Mouse (Mus musculus) heart, embryonic 16.5 days (tissue): ENCODE data around the gene Mal. TPM values are rescaled to one million over a fixed set of nuclear protein-coding genes. Genes with fewer than 3 reads are reported as not detected.
A peak's percentile ranks its signal among the peaks of the same experiment; 100 is the strongest.

ENCODE experiments used
- ATAC-seq: fragments of 200-750 bp; cut with Nextera tagmentation; replicated peaks from 2 replicates; pipeline ENCODE4 v1.8.0; 2017; ENCODE audit warnings: moderate number of reproducible peaks; ENCODE audit not compliant: insufficient read depth, low FRiP score; ENCODE audit errors: extremely low read depth
- H3K27ac ChIP-seq: fragments of 300-500 bp; sonication (generic); 2 replicates; pipeline ENCODE4 v1.5.1; 2014; ENCODE audit warnings: mild to moderate bottlenecking, low read length, control low read depth, moderate library complexity
- H3K27me3 ChIP-seq: fragments of 300-500 bp; sonication (generic); 2 replicates; pipeline ENCODE4 v1.6.1; 2014; ENCODE audit warnings: low read length, mixed read lengths; ENCODE audit not compliant: control insufficient read depth, insufficient read depth
- H3K36me3 ChIP-seq: fragments of 300-500 bp; sonication (generic); 2 replicates; pipeline ENCODE4 v1.6.1; 2014; ENCODE audit not compliant: control insufficient read depth, insufficient read depth
- H3K4me1 ChIP-seq: fragments of 300-500 bp; sonication (generic); 2 replicates; pipeline ENCODE4 v1.6.1; 2014; ENCODE audit warnings: low read length, mixed read lengths; ENCODE audit not compliant: control insufficient read depth, insufficient read depth
- H3K4me2 ChIP-seq: fragments of 300-500 bp; sonication (generic); 2 replicates; pipeline ENCODE4 v1.6.1; 2014; ENCODE audit warnings: low read depth, mild to moderate bottlenecking, control low read depth, low read length
- H3K4me3 ChIP-seq: fragments of 300-500 bp; sonication (generic); 2 replicates; pipeline ENCODE4 v1.5.1; 2014; ENCODE audit warnings: mild to moderate bottlenecking, control low read depth, low read length
- H3K9ac ChIP-seq: fragments of 300-500 bp; sonication (generic); 2 replicates; pipeline ENCODE4 v1.6.1; 2014; ENCODE audit warnings: low read length, control low read depth
- H3K9me3 ChIP-seq: fragments of 300-500 bp; sonication (generic); replicated peaks from 2 replicates; pipeline ENCODE4 v1.6.1; 2016; ENCODE audit warnings: low read length; ENCODE audit not compliant: control insufficient read depth
- whole genome bisulfite sequencing: fragments of 180-500 bp; shearing (Covaris S2); extraction: QIAGEN DNeasy Blood & Tissue Kit; methylation state at CpG from one replicate; pipeline ENCODE4 v1.1.7; 2014; 5-methylcytosine and 5-hydroxymethylcytosine counted together
- polyA plus RNA-seq: library from polyadenylated mRNA; unstranded; fragments of >200 nt; fragmentation: Nextera tagmentation; extraction: Ambion mirVana; gene quantifications from 2 replicates; pipeline ENCODE4 v1.2.1, GENCODE M21; 2015

Gene Mal
- polyA plus RNA-seq, 1 experiment from 2014 or later = 4.1 TPM

GRCm38 (mm10) chr2:127652805-127653204 lies 3.7 kb downstream of the Mal start:
- no peaks in the 10 kb centered on the region for H3K9me3 ChIP-seq
- H3K27me3 ChIP-seq = peaks cover 57% of the 10 kb centered on the region
- H3K9ac ChIP-seq = no peak overlapping the region
- H3K36me3 ChIP-seq = no peaks in the 10 kb centered on the region
- peaks cover 7% of the 10 kb centered on the region for H3K4me1 ChIP-seq
- H3K4me2 ChIP-seq = no peak overlapping the region
- ATAC-seq = no peak
- no peak overlapping the region for H3K27ac ChIP-seq
- no peak overlapping the region for H3K4me3 ChIP-seq
- 59% methylated on average over 2 of the region's 2 CpGs for WGBS

GRCm38 (mm10) chr2:127652335-127652734 lies 4.2 kb downstream of the Mal start:
- Histone ChIP-seq H3K4me1 (peaks cover 7% of the 10 kb centered on the region), H3K4me2 (no peak overlapping the region), H3K9ac (no peak overlapping the region), H3K27me3 (peaks cover 52% of the 10 kb centered on the region), H3K27ac (no peak overlapping the region), H3K4me3 (no peak overlapping the region), H3K9me3 (no peaks in the 10 kb centered on the region), H3K36me3 (no peaks in the 10 kb centered on the region)
- ATAC-seq = no peak

GRCm38 (mm10) chr2:127651601-127652000 lies 4.9 kb downstream of the Mal start:
- Histone ChIP-seq H3K27me3 (peaks cover 45% of the 10 kb centered on the region), H3K4me3 (no peak overlapping the region)

GRCm38 (mm10) chr2:127649921-127650320 lies 6.6 kb downstream of the Mal start:
- no peaks in the 10 kb centered on the region for H3K36me3 ChIP-seq
- ATAC-seq = no peak
- peaks cover 7% of the 10 kb centered on the region for H3K4me1 ChIP-seq
- peaks cover 29% of the 10 kb centered on the region for H3K27me3 ChIP-seq
- no peak overlapping the region for H3K4me2 ChIP-seq
- WGBS = 38% methylated on average over 5 of the region's 5 CpGs
- H3K9ac ChIP-seq = no peak overlapping the region
- no peak overlapping the region for H3K27ac ChIP-seq
- H3K9me3 ChIP-seq = no peaks in the 10 kb centered on the region
- no peak overlapping the region for H3K4me3 ChIP-seq

More at GRCm38 (mm10) chr2:127651601-127652000, 4.9 kb downstream of the Mal start:
- no peak for ATAC-seq
- peaks cover 10% of the 10 kb centered on the region for H3K4me1 ChIP-seq
- H3K36me3 ChIP-seq = no peaks in the 10 kb centered on the region
- no peak overlapping the region for H3K9ac ChIP-seq
- no peaks in the 10 kb centered on the region for H3K9me3 ChIP-seq
- 67% methylated on average over 5 of the region's 5 CpGs for WGBS
- H3K4me2 ChIP-seq = no peak overlapping the region
- no peak overlapping the region for H3K27ac ChIP-seq

DNA sequence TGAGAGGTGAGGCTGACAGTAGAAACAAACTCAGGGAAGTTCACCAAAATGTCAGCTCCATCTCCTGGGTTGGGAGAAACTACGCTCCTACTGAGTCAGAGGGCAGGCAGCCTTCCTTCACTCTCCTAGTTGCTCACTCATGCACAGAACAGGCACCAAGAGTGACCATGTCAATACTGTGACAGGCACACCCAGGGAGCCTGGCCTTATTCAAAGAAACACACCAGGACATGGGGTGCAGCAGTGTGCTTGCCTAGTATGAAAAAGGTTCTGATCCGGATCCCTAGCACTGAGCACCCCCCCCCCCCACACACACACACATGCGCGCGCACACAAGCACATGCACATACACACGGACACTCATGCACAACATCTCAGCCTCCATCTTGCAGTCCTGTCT lies 8.3 kb downstream of the Mal start:
- peaks cover 13% of the 10 kb centered on the region for H3K27me3 ChIP-seq
- H3K4me3 ChIP-seq = no peak overlapping the region
- no peak for ATAC-seq
- H3K9ac ChIP-seq = no peak overlapping the region
- no peak overlapping the region for H3K27ac ChIP-seq
- H3K4me1 ChIP-seq = peaks cover 7% of the 10 kb centered on the region
- WGBS = 92% methylated on average over 6 of the region's 6 CpGs
- H3K9me3 ChIP-seq = no peaks in the 10 kb centered on the region
- no peak overlapping the region for H3K4me2 ChIP-seq
- no peaks in the 10 kb centered on the region for H3K36me3 ChIP-seq

- H3K9ac ChIP-seq = no peak overlapping the region
- WGBS = 36% methylated on average over 5 of the region's 5 CpGs
- H3K4me3 ChIP-seq = no peak overlapping the region
- no peaks in the 10 kb centered on the region for H3K36me3 ChIP-seq
- H3K27me3 ChIP-seq = peaks cover 7% of the 10 kb centered on the region
- H3K9me3 ChIP-seq = no peaks in the 10 kb centered on the region
- H3K4me2 ChIP-seq = no peak overlapping the region
- peaks cover 7% of the 10 kb centered on the region for H3K4me1 ChIP-seq
- peak; percentile 76 for ATAC-seq
- no peak overlapping the region for H3K27ac ChIP-seq
Observed at GRCm38 (mm10) chr2:127646875-127647274, 9.6 kb downstream of the Mal start.

GRCm38 (mm10) chr2:127643728-127644704 lies 12.5 kb downstream of the Mal start:
- Histone ChIP-seq H3K9me3 (no peaks in the 10 kb centered on the region), H3K9ac (no peak overlapping the region), H3K36me3 (no peaks in the 10 kb centered on the region), H3K4me3 (no peak overlapping the region), H3K27me3 (no peaks in the 10 kb centered on the region), H3K4me2 (no peak overlapping the region), H3K27ac (no peak overlapping the region), H3K4me1 (peaks cover 7% of the 10 kb centered on the region)
- ATAC-seq = no peak
- 51% methylated on average over 19 of the region's 19 CpGs for WGBS

DNA sequence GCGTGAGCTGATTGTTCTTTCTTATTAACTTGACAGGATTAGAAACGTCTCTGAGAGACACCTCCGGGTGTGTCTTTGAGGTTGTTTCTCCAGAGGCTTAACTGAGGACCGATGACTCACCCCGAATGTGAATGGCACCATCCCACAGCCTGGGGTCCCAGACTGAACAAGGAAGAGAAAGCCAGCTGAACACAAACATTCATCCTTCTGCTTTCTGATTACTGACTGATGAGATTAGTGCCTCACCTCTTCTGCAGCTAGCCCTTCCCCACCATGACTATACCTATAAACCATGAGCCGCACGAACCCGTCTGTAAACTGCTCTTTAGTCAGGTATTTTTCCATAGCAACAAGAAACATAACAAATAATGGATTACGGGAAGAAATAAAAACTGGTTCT lies 17.5 kb downstream of the Mal start:
- WGBS = 69% methylated on average over 9 of the region's 9 CpGs
- no peaks in the 10 kb centered on the region for H3K4me1 ChIP-seq
- H3K4me2 ChIP-seq = no peak overlapping the region
- no peak for ATAC-seq
- H3K27me3 ChIP-seq = peaks cover 4% of the 10 kb centered on the region; the same call in 1 of the 2 replicates
- H3K27ac ChIP-seq = no peak overlapping the region
- no peak overlapping the region for H3K9ac ChIP-seq
- H3K36me3 ChIP-seq = no peaks in the 10 kb centered on the region
- H3K4me3 ChIP-seq = no peak overlapping the region
- H3K9me3 ChIP-seq = no peaks in the 10 kb centered on the region

DNA sequence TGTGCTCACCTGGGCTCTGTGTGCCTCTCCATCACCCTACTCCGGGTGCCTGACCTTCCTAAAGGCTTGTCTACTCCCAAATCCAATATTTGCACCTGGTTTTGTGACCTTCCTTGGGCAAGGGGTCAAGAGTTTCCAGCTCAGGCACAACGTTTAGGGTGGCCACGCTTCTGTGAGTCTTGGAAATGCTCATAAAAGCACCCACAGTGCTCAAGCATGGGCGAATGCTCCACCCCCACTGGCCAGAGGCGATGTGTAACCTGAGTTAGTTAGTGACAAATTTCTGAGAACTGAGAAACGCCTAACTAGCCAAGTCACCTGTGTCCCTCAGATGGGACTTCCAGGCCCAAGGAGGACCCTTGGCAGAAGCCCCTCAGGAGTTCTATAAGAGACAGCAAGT lies 20.9 kb downstream of the Mal start:
- Histone ChIP-seq H3K4me1 (no peaks in the 10 kb centered on the region), H3K27ac (no peak overlapping the region), H3K36me3 (no peaks in the 10 kb centered on the region), H3K4me3 (no peak overlapping the region), H3K27me3 (peaks cover 4% of the 10 kb centered on the region; the same call in 1 of the 2 replicates), H3K9ac (no peak overlapping the region), H3K9me3 (no peaks in the 10 kb centered on the region), H3K4me2 (no peak overlapping the region)
- 74% methylated on average over 6 of the region's 6 CpGs for WGBS
- no peak for ATAC-seq
